Mouse (Mus musculus) hindbrain, embryonic 14.5 days (tissue): ENCODE results near the gene Adgre5. TPM values are rescaled to one million over a fixed set of nuclear protein-coding genes. Genes with fewer than 3 reads are reported as not detected.

Experiments used
- ATAC-seq: fragments of 200-750 bp; cut with Nextera tagmentation; 2 replicates; pipeline ENCODE4 v1.8.0; 2017; ENCODE audit warnings: moderate number of reproducible peaks, mild to moderate bottlenecking, moderate TSS enrichment, moderate library complexity; ENCODE audit not compliant: low FRiP score
- DNase-seq: peaks from one replicate; pipeline ENCODE4 v3.0.0-alpha.2; 2015; ENCODE audit warnings: low spot score
- H3K27ac ChIP-seq: fragments of 300-500 bp; sonication (generic); 2 replicates; pipeline ENCODE4 v1.5.1; 2014; ENCODE audit warnings: mild to moderate bottlenecking, moderate library complexity
- H3K27me3 ChIP-seq: fragments of 300-500 bp; sonication (generic); 2 replicates; pipeline ENCODE4 v1.6.1; 2014; ENCODE audit warnings: mild to moderate bottlenecking, low read length, mixed read lengths; ENCODE audit not compliant: control insufficient read depth, insufficient read depth
- H3K36me3 ChIP-seq: fragments of 300-500 bp; sonication (generic); replicated peaks from 2 replicates; pipeline ENCODE4 v1.6.1; 2014; ENCODE audit not compliant: control insufficient read depth, insufficient read depth
- H3K4me1 ChIP-seq: fragments of 300-500 bp; sonication (generic); replicated peaks from 2 replicates; pipeline ENCODE4 v1.6.1; 2014; ENCODE audit warnings: antibody characterized with exemption, low read length, mixed read lengths; ENCODE audit not compliant: control insufficient read depth, insufficient read depth
- H3K4me2 ChIP-seq: fragments of 300-500 bp; sonication (generic); replicated peaks from 2 replicates; pipeline ENCODE4 v1.6.1; 2014; ENCODE audit warnings: mild to moderate bottlenecking, moderate library complexity
- H3K4me3 ChIP-seq: fragments of 300-500 bp; sonication (generic); replicated peaks from 2 replicates; pipeline ENCODE4 v1.5.1; 2014; ENCODE audit warnings: mild to moderate bottlenecking, low read length
- H3K9ac ChIP-seq: fragments of 300-500 bp; sonication (generic); 2 replicates; pipeline ENCODE4 v1.6.1; 2014
- H3K9me3 ChIP-seq: fragments of 300-500 bp; sonication (generic); 2 replicates; pipeline ENCODE4 v1.6.1; 2016; ENCODE audit warnings: low read length; ENCODE audit not compliant: control insufficient read depth
- WGBS: fragments of 180-500 bp; shearing (Covaris S2); extraction: QIAGEN DNeasy Blood & Tissue Kit; methylation state at CpG from one replicate; pipeline ENCODE4 v1.1.7; 2014; 5-methylcytosine and 5-hydroxymethylcytosine counted together
- polyA plus RNA-seq: library from polyadenylated mRNA; unstranded; fragments of >200 nt; fragmentation: Nextera tagmentation; extraction: Ambion mirVana; gene quantifications from 2 replicates; pipeline ENCODE4 v1.2.1, GENCODE M21; 2014

The Adgre5 gene
- polyA plus RNA-seq, 1 experiment from 2014 or later, result 13.5 TPM

- Histone ChIP-seq H3K27ac (no peak overlapping the region), H3K36me3 (no peaks in the 10 kb centered on the region), H3K9ac (no peak overlapping the region), H3K4me3 (no peak overlapping the region), H3K27me3 (no peaks in the 10 kb centered on the region), H3K9me3 (no peaks in the 10 kb centered on the region), H3K4me2 (no peak overlapping the region), H3K4me1 (no peaks in the 10 kb centered on the region)
- DNase-seq (no peak), ATAC-seq (no peak)
- 85% methylated on average over 6 of the region's 6 CpGs for WGBS
These were observed 8.2 kb downstream of the Adgre5 start for GRCm38 (mm10) chr8:83732919-83733318.

DNA sequence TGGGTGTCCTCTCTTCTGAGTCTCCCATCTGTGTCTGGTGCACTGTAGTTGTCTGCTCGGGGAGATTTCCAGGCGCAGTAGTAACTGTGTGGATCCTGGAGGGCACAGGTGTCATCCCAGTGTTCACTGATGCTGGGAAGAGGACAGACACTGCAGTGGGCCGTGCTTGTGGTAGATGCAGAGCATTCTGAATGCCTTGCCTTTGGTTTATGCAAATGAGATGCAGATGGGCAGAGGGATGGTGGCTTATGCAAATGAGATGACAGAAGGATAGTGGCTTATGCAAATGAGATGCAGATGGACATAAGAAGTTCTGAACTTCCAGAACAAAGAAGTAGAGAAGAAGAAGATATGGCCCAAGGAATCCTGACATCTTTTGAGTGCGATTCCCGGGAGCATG, 9.2 kb downstream of the Adgre5 start:
- WGBS, result 68% methylated on average over 5 of the region's 5 CpGs
- no peaks in the 10 kb centered on the region for H3K9me3 ChIP-seq
- no peaks in the 10 kb centered on the region for H3K27me3 ChIP-seq
- H3K4me1 ChIP-seq, result no peaks in the 10 kb centered on the region
- DNase-seq (no peak), ATAC-seq (no peak)
- H3K4me3 ChIP-seq, result no peak overlapping the region
- H3K27ac ChIP-seq, result no peak overlapping the region
- H3K9ac ChIP-seq, result no peak overlapping the region
- no peaks in the 10 kb centered on the region for H3K36me3 ChIP-seq
- H3K4me2 ChIP-seq, result no peak overlapping the region

- Histone ChIP-seq H3K4me3 (no peak overlapping the region), H3K9ac (no peak overlapping the region), H3K4me2 (no peak overlapping the region), H3K27me3 (no peaks in the 10 kb centered on the region), H3K9me3 (no peaks in the 10 kb centered on the region), H3K36me3 (peaks cover 23% of the 10 kb centered on the region), H3K4me1 (no peaks in the 10 kb centered on the region), H3K27ac (no peak overlapping the region)
- ATAC-seq (no peak), DNase-seq (no peak)
- WGBS, result 86% methylated on average over 11 of the region's 11 CpGs
These were observed 11.9 kb downstream of the Adgre5 start for GRCm38 (mm10) chr8:83729009-83729807.

DNA sequence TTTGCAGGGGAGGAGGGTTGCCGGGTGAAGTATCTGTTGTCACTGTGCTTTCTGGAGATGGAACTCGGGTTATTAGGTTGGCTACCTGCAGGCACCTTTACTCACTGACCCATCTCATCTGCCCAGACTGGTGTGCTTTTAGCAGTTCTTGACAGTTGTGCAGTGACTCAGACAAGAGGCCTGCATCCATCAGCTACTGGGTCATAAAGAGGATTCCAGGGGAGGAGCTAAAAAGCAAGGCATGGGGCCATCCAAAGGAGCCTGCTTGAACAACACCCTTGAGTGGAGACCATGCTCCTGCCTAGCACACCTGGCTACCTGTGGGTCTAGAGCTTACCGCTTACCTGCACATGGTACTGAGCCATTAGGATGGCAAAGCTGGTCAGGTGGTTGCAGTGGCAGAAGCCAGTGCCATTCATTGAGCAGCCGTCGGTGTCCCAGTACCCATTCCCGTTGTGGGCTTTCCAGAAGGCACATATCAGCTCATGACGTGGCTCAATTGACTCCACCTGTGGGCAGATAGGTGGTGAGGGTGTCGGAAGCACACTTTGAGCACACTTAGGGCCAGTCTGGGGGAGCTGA, 15.5 kb downstream of the Adgre5 start:
- ATAC-seq (no peak), DNase-seq (no peak)
- WGBS, result 95% methylated on average over 8 of the region's 8 CpGs
- H3K27me3 ChIP-seq, result no peaks in the 10 kb centered on the region
- H3K4me2 ChIP-seq, result no peak overlapping the region
- no peaks in the 10 kb centered on the region for H3K9me3 ChIP-seq
- no peak overlapping the region for H3K9ac ChIP-seq
- peaks cover 59% of the 10 kb centered on the region for H3K36me3 ChIP-seq
- no peak overlapping the region for H3K4me3 ChIP-seq
- H3K27ac ChIP-seq, result no peak overlapping the region
- no peaks in the 10 kb centered on the region for H3K4me1 ChIP-seq

DNA sequence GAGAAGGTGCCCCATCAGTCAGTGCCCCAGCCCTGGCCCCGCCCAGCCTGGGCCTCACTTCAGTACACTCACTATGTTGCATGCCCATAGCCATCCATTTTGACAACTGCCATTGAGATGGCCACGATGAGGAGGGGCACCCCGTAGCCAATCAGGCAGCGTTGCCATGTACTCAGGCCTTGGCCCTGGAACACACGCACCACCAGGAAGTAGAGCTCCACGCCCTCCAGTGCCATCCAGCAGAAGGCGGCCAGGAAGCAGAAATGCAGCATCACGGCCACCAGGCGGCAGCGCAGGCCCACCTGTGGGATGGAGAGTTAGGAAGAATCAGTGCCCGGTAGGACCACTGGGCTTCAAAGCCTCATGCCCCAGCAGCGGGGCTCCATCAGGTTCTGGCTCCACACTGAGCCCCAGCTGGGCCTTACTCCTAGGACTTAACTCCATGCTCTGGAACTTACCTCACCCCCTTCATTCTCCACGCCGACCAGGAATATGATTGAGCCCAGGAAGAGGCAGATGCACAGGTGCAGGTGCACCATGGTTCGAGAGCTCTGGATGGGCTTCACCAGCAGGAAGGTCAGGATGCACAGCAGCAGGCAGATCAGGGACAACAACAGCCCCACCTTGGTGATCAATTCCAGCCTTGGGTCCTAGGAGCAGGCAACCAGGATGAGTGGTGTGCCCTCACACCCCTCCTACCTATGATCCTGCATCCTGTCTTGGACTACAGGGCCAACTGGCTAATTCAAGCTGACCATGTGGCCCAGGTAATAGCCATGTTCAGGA, 16.2 kb downstream of the Adgre5 start:
- peak; percentile 71 for DNase-seq
- H3K27ac ChIP-seq, result no peak overlapping the region
- peaks cover 66% of the 10 kb centered on the region for H3K36me3 ChIP-seq
- no peaks in the 10 kb centered on the region for H3K4me1 ChIP-seq
- no peak overlapping the region for H3K9ac ChIP-seq
- H3K27me3 ChIP-seq, result no peaks in the 10 kb centered on the region
- H3K4me2 ChIP-seq, result no peak overlapping the region
- no peak overlapping the region for H3K4me3 ChIP-seq
- no peaks in the 10 kb centered on the region for H3K9me3 ChIP-seq
- WGBS, result 44% methylated on average over 15 of the region's 15 CpGs
- peak; percentile 76 for ATAC-seq

- ATAC-seq (no peak), DNase-seq (no peak)
- no peak overlapping the region for H3K4me2 ChIP-seq
- H3K4me3 ChIP-seq, result no peak overlapping the region
- H3K27me3 ChIP-seq, result no peaks in the 10 kb centered on the region
- peaks cover 74% of the 10 kb centered on the region for H3K36me3 ChIP-seq
- WGBS, result 88% methylated on average over 11 of the region's 11 CpGs
- H3K27ac ChIP-seq, result no peak overlapping the region
- no peaks in the 10 kb centered on the region for H3K9me3 ChIP-seq
- no peak overlapping the region for H3K9ac ChIP-seq
- H3K4me1 ChIP-seq, result no peaks in the 10 kb centered on the region
These were observed 17.6 kb downstream of the Adgre5 start for GRCm38 (mm10) chr8:83723447-83724083.

DNA sequence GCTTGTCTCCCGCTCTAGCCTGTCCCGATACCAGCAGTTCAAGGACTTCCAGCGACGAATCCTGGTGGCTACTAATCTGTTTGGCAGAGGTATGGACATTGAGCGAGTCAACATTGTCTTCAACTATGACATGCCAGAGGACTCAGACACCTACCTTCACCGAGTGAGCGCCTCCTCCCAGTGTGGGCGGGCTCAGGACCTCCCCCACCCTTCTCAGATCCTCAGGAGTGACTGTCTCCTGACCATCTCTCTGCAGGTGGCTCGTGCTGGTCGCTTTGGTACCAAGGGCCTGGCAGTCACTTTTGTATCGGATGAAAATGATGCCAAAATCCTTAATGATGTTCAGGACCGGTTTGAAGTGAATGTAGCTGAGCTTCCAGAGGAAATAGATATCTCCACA, 18.5 kb downstream of the Adgre5 start:
- Histone ChIP-seq H3K36me3 (peaks cover 74% of the 10 kb centered on the region), H3K9ac (no peak overlapping the region), H3K9me3 (no peaks in the 10 kb centered on the region), H3K27ac (no peak overlapping the region), H3K4me2 (no peak overlapping the region), H3K4me1 (no peaks in the 10 kb centered on the region), H3K4me3 (no peak overlapping the region), H3K27me3 (no peaks in the 10 kb centered on the region)
- no peak for ATAC-seq
- no peak for DNase-seq
- WGBS, result 88% methylated on average over 12 of the region's 12 CpGs

DNA sequence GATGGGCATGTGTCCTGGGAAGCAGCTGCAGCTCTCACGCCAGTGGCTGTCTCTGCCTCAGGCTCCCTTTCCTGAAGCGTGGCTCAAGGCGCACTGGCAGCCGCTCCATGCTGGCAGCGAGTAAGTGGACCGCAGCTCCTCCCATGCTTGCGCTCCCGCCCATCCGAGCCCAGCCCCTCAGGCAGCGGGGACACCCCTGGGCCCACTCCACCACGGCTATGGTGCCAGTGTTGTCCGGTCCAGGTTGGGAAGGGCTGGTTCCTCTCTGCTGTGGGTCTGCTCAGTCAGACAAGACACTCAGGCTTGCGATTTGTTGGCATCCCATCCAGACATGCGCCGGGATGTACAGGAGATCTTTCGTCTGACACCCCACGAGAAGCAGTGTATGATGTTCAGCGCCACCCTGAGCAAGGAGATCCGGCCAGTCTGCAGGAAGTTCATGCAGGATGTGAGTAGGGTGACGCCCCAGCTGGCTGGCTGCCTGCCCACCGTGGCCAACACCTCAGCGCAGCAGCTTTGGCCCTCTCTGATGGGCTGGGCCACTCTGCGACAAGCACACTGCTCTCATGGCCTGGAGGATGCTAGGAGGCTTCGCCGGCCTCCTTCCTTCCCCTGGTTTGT, 19.6 kb downstream of the Adgre5 start:
- peaks cover 74% of the 10 kb centered on the region for H3K36me3 ChIP-seq
- DNase-seq, result no peak
- H3K27ac ChIP-seq, result no peak overlapping the region
- peaks cover 5% of the 10 kb centered on the region for H3K4me1 ChIP-seq
- no peaks in the 10 kb centered on the region for H3K27me3 ChIP-seq
- H3K9ac ChIP-seq, result no peak overlapping the region
- H3K4me3 ChIP-seq, result no peak overlapping the region
- 92% methylated on average over 25 of the region's 25 CpGs for WGBS
- H3K4me2 ChIP-seq, result no peak overlapping the region
- no peaks in the 10 kb centered on the region for H3K9me3 ChIP-seq
- no peak for ATAC-seq

DNA sequence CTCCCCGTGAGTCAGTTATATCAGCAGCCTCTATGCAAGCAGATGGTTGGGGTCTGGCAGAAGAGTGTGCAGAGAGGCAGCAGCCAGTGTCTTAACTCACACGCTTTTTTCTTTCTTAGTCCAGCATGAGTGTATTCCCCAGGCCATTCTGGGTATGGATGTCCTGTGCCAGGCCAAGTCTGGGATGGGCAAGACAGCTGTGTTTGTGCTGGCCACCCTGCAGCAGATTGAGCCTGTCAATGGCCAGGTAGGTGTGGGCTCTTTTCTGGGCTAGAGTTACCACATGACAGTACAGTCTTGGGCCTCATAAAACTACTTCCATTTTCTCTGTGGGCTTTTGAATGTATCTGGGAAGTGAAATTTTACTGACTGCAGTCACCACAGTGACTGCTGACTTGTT, 21.4 kb downstream of the Adgre5 start:
- Histone ChIP-seq H3K9me3 (no peaks in the 10 kb centered on the region), H3K27me3 (no peaks in the 10 kb centered on the region), H3K4me3 (no peak overlapping the region), H3K9ac (no peak overlapping the region), H3K36me3 (peaks cover 56% of the 10 kb centered on the region), H3K27ac (no peak overlapping the region), H3K4me2 (no peak overlapping the region), H3K4me1 (peaks cover 11% of the 10 kb centered on the region)
- DNase-seq (no peak), ATAC-seq (no peak)
- 86% methylated on average over 2 of the region's 2 CpGs for WGBS
